Mouse (Mus musculus) CH12.LX (cell line): ENCODE results near the gene Rab8b. TPM values are rescaled to one million over a fixed set of nuclear protein-coding genes. Genes with fewer than 3 reads are reported as not detected.

Source experiments
- DNase-seq: peaks from one replicate; pipeline ENCODE4 v3.0.0-alpha.2; 2013; ENCODE audit errors: extremely low read depth
- H3K27ac ChIP-seq: 2 replicates; pipeline ENCODE4 v1.5.1; 2012; ENCODE audit warnings: low read depth, mild to moderate bottlenecking, control low read depth, moderate library complexity; ENCODE audit not compliant: insufficient read depth
- H3K27me3 ChIP-seq: replicated peaks from 2 replicates; pipeline ENCODE3; 2012; ENCODE audit warnings: inconsistent platforms
- H3K36me3 ChIP-seq, 2 experiments: replicated peaks in 1 of 2; 2 replicates each; pipeline versions ENCODE3 to v1.6.1; 2012; ENCODE audit warnings: inconsistent platforms in 1 of 2, low read length in 1 of 2, mild to moderate bottlenecking in 1 of 2, mixed read lengths in 1 of 2, moderate library complexity in 1 of 2; ENCODE audit not compliant: control insufficient read depth in 1 of 2, insufficient read depth in 1 of 2
- H3K4me1 ChIP-seq, 2 experiments: 2 replicates each; pipeline ENCODE4 v1.6.1; 2012; ENCODE audit warnings: inconsistent platforms in 1 of 2, moderate library complexity in 1 of 2; ENCODE audit not compliant: insufficient read depth in 2 of 2, control insufficient read depth in 1 of 2
- H3K4me2 ChIP-seq: 2 replicates; pipeline ENCODE4 v1.6.1; 2012; ENCODE audit warnings: low read depth, mild to moderate bottlenecking, control low read depth; ENCODE audit not compliant: poor library complexity, insufficient read depth, severe bottlenecking
- H3K4me3 ChIP-seq, 3 experiments: fragments of 150-350 bp in 1 of 3; sonication (generic) in 1 of 3; replicated peaks in 1 of 3; 2 replicates each; pipeline versions ENCODE3 to v1.5.1; 2011 to 2012; ENCODE audit warnings: low read depth in 2 of 3, low read length in 2 of 3, mild to moderate bottlenecking in 2 of 3, moderate library complexity in 2 of 3, control low read depth in 1 of 3, improper control_type of control experiment in 1 of 3, inconsistent platforms in 1 of 3, mixed read lengths in 1 of 3; ENCODE audit not compliant: poor library complexity in 1 of 3
- H3K79me2 ChIP-seq: replicated peaks from 2 replicates; pipeline ENCODE4 v1.6.1; 2012; ENCODE audit warnings: mild to moderate bottlenecking, moderate library complexity; ENCODE audit not compliant: control insufficient read depth, poor library complexity, insufficient read depth, severe bottlenecking; ENCODE audit errors: extremely low read depth
- H3K9ac ChIP-seq: 2 replicates; pipeline ENCODE4 v1.6.1; 2012; ENCODE audit warnings: low read depth, mild to moderate bottlenecking, control low read depth, moderate library complexity; ENCODE audit not compliant: insufficient read depth
- H3K9me3 ChIP-seq: replicated peaks from 2 replicates; pipeline ENCODE3; 2012; ENCODE audit warnings: low read length, inconsistent platforms, mixed read lengths
- E2F4 ChIP-seq: IDR thresholded peaks from 2 replicates; pipeline ENCODE4 v1.6.1; 2011; ENCODE audit warnings: low read depth, low read length, improper control_type of control experiment; ENCODE audit not compliant: insufficient replicate concordance
- ELF1 ChIP-seq: IDR thresholded peaks from 2 replicates; pipeline ENCODE4 v1.6.1; 2014; ENCODE audit warnings: low read depth, mild to moderate bottlenecking, inconsistent platforms, low read length, improper control_type of control experiment
- EP300 ChIP-seq: IDR thresholded peaks from 2 replicates; pipeline ENCODE4 v1.6.1; 2011; ENCODE audit warnings: low read length, improper control_type of control experiment
- HCFC1 ChIP-seq: IDR thresholded peaks from 2 replicates; pipeline ENCODE4 v1.6.1; 2012; ENCODE audit warnings: low read depth, mild to moderate bottlenecking, inconsistent platforms, low read length, improper control_type of control experiment
- IRF4 ChIP-seq: IDR thresholded peaks from 2 replicates; pipeline ENCODE4 v1.6.1; 2014; ENCODE audit warnings: low read depth, mild to moderate bottlenecking, inconsistent platforms, low read length, improper control_type of control experiment
- KAT2A ChIP-seq: IDR thresholded peaks from 2 replicates; pipeline ENCODE4 v1.6.1; 2012; ENCODE audit warnings: low read length, improper control_type of control experiment, inconsistent platforms; ENCODE audit not compliant: insufficient replicate concordance
- MAZ ChIP-seq: IDR thresholded peaks from 2 replicates; pipeline ENCODE4 v1.6.1; 2012; ENCODE audit warnings: low read depth, mild to moderate bottlenecking, inconsistent platforms, low read length, improper control_type of control experiment, moderate library complexity
- MXI1 ChIP-seq: IDR thresholded peaks from 2 replicates; pipeline ENCODE4 v1.6.1; 2011; ENCODE audit warnings: mild to moderate bottlenecking, low read depth, low read length, improper control_type of control experiment
- MYC ChIP-seq: IDR thresholded peaks from 2 replicates; pipeline ENCODE4 v1.6.1; 2011; ENCODE audit warnings: low read depth, mild to moderate bottlenecking, improper control_type of control experiment, low read length
- NRF1 ChIP-seq: IDR thresholded peaks from 2 replicates; pipeline ENCODE4 v1.6.1; 2014; ENCODE audit warnings: low read depth, mild to moderate bottlenecking, inconsistent platforms, low read length, improper control_type of control experiment, moderate library complexity
- PAX5 ChIP-seq: IDR thresholded peaks from 2 replicates; pipeline ENCODE4 v1.6.1; 2012; ENCODE audit warnings: low read length, inconsistent platforms, mixed read lengths
- POLR2A ChIP-seq: IDR thresholded peaks from 2 replicates; pipeline ENCODE4 v1.6.1; 2011; ENCODE audit warnings: low read depth, mild to moderate bottlenecking, improper control_type of control experiment, low read length
- RAD21 ChIP-seq: IDR thresholded peaks from 2 replicates; pipeline ENCODE4 v1.6.1; 2011; ENCODE audit warnings: low read depth, mild to moderate bottlenecking, low read length, improper control_type of control experiment, moderate library complexity
- RCOR1 ChIP-seq: conservative IDR thresholded peaks from 2 replicates; pipeline ENCODE4 v1.6.1; 2012; ENCODE audit warnings: low read depth, mild to moderate bottlenecking, inconsistent platforms, low read length, improper control_type of control experiment
- SMC3 ChIP-seq: IDR thresholded peaks from 2 replicates; pipeline ENCODE4 v1.6.1; 2011; ENCODE audit warnings: low read depth, low read length, improper control_type of control experiment
- TBP ChIP-seq: conservative IDR thresholded peaks from 2 replicates; pipeline ENCODE4 v1.6.1; 2011; ENCODE audit warnings: low read depth, low read length, improper control_type of control experiment
- TCF12 ChIP-seq: IDR thresholded peaks from 2 replicates; pipeline ENCODE4 v1.6.1; 2014; ENCODE audit warnings: low read depth, mild to moderate bottlenecking, inconsistent platforms, low read length, improper control_type of control experiment
- UBTF ChIP-seq: IDR thresholded peaks from 2 replicates; pipeline ENCODE4 v1.6.1; 2012; ENCODE audit warnings: low read depth, mild to moderate bottlenecking, inconsistent platforms, low read length, improper control_type of control experiment, moderate library complexity
- ZKSCAN1 ChIP-seq: IDR thresholded peaks from 2 replicates; pipeline ENCODE4 v1.6.1; 2012; ENCODE audit warnings: low read depth, inconsistent platforms, low read length, improper control_type of control experiment, borderline replicate concordance
- ZNF384 ChIP-seq: IDR thresholded peaks from 2 replicates; pipeline ENCODE4 v1.6.1; 2012; ENCODE audit warnings: low read depth, low read length, improper control_type of control experiment, inconsistent platforms
- dilution Hi-C: fragments of 300-500 bp; cut with MboI; formaldehyde crosslinking; loops from 2 replicates; pipeline ENCODE4 v1.14.3; 2020; ENCODE audit warnings: low sequenced_read_pairs; ENCODE audit not compliant: extremely low pct_unique_long_range_greater_than_20kb, extremely low pct_ligation_motif_present
- in situ Hi-C: fragments of 300-500 bp; cut with MboI; formaldehyde crosslinking; loops from 3 replicates; pipeline ENCODE4 v1.14.3; 2019; ENCODE audit warnings: low sequenced_read_pairs, low pct_ligation_motif_present, low pct_unique_long_range_greater_than_20kb, mixed read lengths
- polyA plus RNA-seq: library from polyadenylated mRNA; unstranded; fragments of >175 nt; gene quantifications from 2 replicates; pipeline ENCODE4 v1.2.1, GENCODE M21; 2012; ENCODE audit warnings: low read depth; ENCODE audit not compliant: insufficient read length
- total RNA-seq, 2 experiments: library from RNA; depleted of rRNA; stranded (reverse); fragments of 300-350 nt in 1 of 2; fragments of >200 nt in 1 of 2; gene quantifications; 2 replicates each; pipeline ENCODE4 v1.2.3; 2012 to 2014

The Rab8b gene
- total and polyA plus RNA-seq, 3 experiments, result 12.2 to 28.0 (median 26.1) TPM

- no peak overlapping the region for H3K27ac ChIP-seq
- H3K27me3 ChIP-seq, result no peaks in the 10 kb centered on the region
- no peak overlapping the region for H3K4me3 ChIP-seq
- DNase-seq, result no peak
- no peaks in the 10 kb centered on the region for H3K79me2 ChIP-seq
- H3K36me3 ChIP-seq, result no peaks in the 10 kb centered on the region
- in situ Hi-C loops, result no loop called here
- no peak overlapping the region for H3K4me2 ChIP-seq
- peaks cover 0 to 7% of the 10 kb centered on the region in 2 experiments; a peak in 2 of 4 replicates for H3K4me1 ChIP-seq
- TF ChIP-seq ZKSCAN1 (no peak), KAT2A (no peak), HCFC1 (no peak), EP300 (no peak)
- TF ChIP-seq, all 38 proteins: peak for 0
- Histone ChIP-seq H3K9ac (no peak overlapping the region), H3K9me3 (no peaks in the 10 kb centered on the region)
- dilution Hi-C loops, result no loop called here
Measured at GRCm38 (mm10) chr9:66927696-66928402, 8.4 kb upstream of the Rab8b start.

- Histone ChIP-seq H3K79me2 (no peaks in the 10 kb centered on the region), H3K27ac (no peak overlapping the region), H3K4me1 (peaks cover 0 to 6% of the 10 kb centered on the region in 2 experiments; a peak in 2 of 4 replicates), H3K27me3 (peaks cover 3% of the 10 kb centered on the region), H3K9ac (no peak overlapping the region), H3K9me3 (peaks cover 3% of the 10 kb centered on the region), H3K36me3 (no peaks in the 10 kb centered on the region), H3K4me3 (no peak overlapping the region), H3K4me2 (no peak overlapping the region)
- DNase-seq, result no peak
- dilution Hi-C loops, result no loop called here
- in situ Hi-C loops, result no loop called here
- no peak for TF ChIP-seq SMC3
- TF ChIP-seq RCOR1, result no peak
- no peak for TF ChIP-seq PAX5
- TF ChIP-seq TBP, result no peak
- TF ChIP-seq HCFC1, result no peak
- TF ChIP-seq ZNF384, result no peak
- no peak for TF ChIP-seq NRF1
- TF ChIP-seq TCF12, result no peak
- TF ChIP-seq RAD21, result no peak
- no peak for TF ChIP-seq IRF4
- no peak for TF ChIP-seq KAT2A
- TF ChIP-seq POLR2A, result no peak
- TF ChIP-seq MXI1, result no peak
- TF ChIP-seq ZKSCAN1, result no peak
- TF ChIP-seq E2F4, result no peak
- no peak for TF ChIP-seq UBTF
- TF ChIP-seq MAZ, result no peak
- no peak for TF ChIP-seq ELF1
- TF ChIP-seq MYC, result no peak
- TF ChIP-seq, all 38 proteins: peak for 0
Measured at GRCm38 (mm10) chr9:66925853-66926252, 6.4 kb upstream of the Rab8b start.
